Mouse (Mus musculus) liver (tissue): ENCODE measurements around the gene Ccdc81.
A peak's percentile ranks its signal among the peaks of the same experiment; 100 is the strongest.

ENCODE experiments used
- DNase-seq: peaks from one replicate; pipeline ENCODE4 v3.0.0-alpha.2; 2020; ENCODE audit warnings: mixed read lengths

Gene Ccdc81

DNA sequence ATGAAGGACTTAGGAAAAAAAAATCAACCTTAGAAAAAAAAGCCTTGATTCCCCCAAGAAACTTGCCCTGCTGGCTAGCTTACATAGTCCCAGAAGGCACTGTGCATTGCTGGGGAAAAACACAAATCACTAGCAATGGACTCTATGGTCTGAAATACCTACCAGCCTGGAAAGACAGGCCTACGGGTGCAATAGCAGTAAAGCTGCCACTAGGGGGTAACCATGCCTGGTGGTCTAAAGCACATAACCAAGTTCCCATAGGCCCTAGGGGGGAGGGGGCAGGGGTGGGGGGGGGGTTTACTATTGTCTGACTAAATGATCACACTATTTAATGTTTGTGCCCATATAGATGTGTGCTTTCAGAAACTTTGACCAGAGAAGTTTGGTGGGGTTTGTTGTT is 38.7 kb downstream of the Ccdc81 start:
- DNase-seq: no peak

DNA sequence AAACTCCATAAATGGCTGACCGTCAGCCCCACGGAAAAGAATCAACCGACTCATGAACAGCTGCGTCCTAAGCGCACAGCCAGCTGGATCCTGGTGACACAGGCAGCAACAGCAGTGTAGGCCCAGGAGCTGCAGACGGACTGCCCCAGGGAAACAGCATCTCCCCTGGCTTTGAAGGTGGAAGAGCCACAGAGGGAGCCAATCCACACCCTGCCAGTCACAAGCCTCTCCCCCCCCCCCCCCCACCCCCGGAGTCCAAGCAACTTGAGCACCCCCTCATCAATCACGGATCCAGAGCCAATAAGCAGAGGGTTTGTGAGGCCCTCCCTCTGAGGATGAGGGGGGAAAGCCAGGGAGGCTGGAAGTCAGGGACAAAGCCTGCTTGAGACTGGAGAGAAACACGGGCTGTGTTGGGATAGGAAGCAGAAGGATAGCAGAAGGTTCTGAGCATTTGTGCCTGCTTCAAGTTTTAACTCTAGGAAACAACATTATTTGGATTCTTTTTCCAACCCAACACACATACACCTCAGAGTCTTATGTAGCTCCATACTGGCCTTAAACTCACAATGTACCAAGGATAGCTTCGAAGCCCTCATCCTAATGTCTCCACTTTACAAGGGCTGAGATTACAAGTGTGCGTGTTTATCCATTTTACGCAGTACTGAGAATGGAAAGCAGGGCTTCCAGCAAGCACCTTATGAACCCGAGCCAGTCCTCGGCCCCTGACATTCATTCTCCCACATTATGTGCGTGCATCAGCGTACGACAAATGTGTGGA is 46.8 kb downstream of the Ccdc81 start:
- no peak for DNase-seq

DNA sequence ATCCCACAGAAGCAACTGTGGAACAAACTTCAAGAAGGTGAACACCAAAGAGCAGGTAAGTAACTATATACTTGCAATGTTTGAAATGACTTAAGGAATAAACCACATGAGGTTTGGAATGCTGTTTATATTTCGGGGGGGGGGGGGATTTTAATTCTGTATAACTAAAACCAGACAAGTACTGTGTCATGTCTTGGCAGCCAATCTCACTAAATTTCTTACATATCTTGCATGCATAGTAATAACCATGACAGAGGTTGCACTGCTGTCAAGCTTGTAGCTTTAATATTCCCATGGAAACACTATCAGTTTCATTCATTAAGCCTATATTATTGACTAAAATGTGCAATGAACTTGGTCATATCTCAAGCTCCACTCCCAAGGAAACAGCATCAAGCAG is 48.2 kb downstream of the Ccdc81 start:
- no peak for DNase-seq

DNA sequence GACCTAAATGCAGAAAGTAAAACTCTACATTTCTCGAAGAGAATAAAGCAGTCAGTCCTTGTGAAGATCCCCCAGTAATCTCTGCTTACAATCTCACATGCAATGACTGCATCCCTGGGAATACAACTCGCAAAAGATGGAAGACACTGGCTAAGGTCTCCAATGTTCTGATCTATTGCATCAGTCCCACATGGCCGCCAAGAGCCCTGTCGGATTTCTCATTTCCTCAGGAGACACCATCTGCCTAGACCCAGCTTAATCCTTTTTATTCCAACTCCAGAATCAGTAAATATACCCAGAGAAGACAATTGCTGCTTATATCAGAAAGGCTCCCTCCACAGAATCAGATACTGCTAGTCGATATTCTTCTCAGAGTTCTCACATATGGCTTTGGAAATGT is 50.3 kb downstream of the Ccdc81 start:
- no peak for DNase-seq

DNA sequence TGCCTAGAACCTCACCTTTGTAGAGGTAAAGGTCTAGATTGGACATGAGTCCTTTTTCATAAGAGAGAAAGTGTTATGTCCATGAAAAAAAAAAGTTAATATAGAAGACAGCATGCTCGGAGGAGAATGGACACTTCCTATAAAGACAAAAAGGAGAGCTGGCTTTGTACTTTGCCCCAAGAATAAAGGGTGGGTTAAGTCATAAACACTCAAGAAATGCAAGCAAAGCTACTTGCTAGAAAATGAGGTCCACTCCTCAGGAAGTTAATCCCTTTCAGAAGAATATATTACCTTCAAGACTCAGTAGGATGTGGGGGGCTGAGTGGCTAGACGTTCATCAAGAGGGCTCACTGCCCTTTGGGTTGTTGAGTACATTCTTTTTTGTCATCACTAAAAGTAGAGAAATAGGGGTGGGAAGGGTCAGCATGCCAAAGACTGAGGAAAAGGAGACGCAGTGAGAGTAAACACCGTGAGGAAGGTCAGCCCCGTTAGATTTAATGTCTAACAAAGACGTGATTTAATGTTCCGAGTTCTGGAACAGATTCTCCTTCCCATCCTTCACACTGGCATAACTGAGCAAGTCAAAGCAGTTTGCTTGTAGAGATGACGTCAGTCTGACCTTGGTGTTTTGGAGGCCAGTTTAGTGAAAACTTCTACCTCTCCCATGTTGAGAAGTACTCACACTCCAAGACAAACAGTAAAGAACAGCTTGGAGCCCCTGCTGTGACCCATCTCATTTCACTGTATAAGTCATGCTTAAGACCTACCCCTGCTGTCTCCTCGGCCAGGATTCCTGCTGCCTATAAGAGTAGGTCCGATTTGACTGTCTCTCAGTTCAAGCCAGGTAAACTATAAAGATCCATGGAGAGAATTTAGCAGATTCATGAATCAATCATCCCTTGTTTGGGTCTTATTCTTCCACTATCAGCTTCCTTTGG is 51.0 kb downstream of the Ccdc81 start:
- DNase-seq: no peak

DNA sequence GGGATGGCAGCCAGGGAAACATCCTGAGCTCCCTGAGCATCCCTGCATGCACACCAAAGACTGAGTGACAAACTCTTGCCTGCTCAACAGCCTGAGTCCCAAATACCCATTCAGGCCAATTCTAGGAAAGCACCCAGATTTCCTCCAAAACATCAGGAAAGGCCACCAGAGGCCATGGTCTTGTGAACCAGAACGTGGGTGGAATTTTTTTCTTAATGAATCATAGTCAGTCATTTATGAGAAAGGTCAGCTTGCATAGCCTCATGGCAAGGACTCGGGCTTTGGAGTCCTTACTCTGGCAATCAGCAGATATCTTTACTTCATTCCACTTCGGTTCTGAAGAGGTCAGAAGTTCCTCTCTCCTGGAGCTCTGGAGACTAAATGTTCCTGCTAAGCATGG is 52.9 kb downstream of the Ccdc81 start:
- DNase-seq: no peak

DNA sequence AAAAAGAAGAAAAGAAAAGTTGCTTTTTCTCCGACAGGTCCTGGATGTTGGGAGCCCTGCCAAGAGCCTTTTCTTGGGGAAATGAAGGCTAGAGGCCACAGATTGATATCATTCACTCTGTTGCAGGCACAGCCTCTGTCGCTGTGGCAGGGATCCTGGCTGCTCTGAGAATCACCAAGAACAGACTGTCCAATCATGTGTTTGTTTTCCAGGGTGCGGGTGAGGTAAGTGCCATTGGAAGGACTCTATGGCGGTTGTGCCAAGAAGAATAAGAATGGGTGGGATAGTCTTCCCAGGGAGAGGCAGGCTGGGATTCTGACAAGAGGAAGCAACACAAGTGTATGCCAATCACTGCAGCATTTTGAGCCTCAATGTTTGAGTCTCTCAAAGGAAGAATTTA is 57.8 kb downstream of the Ccdc81 start:
- no peak for DNase-seq

DNA sequence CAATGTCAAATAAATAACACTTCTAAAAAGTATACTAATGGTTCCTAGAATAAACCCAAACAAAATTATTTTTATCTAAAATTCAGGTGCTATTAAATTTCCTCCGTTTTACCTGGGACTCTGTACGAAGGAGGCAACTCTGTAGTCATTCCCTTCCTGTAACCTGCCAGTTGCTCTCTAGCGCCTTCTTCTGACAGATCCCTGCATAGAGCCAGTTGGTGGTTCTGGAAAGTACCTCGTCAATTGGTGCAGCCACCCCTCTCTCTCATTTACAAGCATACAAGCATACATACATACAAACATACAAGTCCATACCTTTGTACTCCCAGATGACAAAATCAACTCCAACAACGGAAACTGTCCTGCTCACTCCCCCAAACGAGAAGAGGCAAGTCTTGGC is 59.9 kb downstream of the Ccdc81 start:
- DNase-seq: no peak

DNA sequence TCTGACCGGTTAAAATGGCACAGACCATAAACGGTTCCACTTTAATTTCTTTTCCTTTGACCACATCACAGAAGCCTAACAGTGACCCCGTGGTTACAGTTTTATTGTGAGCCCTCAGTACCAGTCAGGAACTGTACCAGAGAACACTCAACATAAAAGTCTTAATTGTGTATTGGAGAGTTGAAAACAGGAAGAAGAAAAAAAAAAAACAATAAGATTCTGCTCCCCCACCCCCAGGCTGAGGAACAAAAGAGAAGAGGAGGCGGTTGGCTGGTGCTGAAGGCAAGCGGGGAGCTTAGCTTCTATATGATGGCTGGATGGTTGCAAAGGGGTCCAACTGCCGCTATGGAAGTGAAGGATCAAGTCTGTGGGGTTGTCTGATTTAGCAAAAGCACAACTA is 60.3 kb downstream of the Ccdc81 start:
- DNase-seq: no peak

DNA sequence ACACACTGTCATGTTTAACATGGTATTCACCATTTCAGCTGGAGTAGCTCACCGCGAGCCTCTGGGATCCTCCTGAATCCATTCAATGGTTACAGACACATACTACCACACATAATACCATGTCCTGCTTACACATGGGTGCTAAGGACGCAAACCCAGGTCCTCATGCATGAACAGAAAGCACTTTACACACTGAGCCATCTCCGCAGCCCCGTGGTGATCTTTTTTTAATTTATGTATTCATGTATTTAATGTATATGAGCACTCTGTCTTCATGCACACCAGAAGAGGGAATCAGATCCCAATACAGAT is 61.1 kb downstream of the Ccdc81 start:
- DNase-seq: no peak

DNA sequence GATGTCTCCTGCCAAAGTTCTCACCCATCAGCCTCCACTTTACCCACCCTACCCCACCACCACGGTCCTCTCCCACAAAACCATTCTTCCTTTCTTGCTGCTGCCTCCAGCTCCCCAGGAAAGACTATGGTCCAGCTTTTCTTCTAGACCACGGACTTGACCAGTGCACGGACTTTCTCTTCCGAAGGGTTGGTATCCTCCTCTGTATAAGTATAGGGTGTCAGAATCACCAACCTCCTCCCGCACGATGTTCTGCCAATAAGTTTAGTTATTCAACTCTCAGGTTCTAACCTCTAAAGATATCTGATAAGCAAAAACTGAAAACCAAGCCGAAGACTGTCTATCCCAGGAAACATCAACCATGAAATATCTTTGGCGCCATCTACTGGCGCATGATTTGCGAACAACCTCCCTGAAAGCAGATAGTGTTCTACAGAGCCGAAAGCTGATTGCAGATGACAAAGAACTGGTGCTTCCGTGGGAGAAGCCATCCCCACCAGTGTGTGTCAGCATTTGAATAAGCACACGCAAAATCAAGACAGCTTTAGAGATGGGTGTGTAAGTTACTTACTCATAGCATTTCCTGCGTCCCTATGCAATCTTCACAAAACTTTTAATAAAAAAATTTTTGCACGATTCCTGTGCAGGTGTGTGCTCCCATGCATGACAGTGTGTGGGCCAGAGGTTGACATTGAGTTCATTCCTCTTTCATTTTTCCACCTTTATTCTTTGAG is 61.6 kb downstream of the Ccdc81 start:
- DNase-seq: peak; percentile 66

DNA sequence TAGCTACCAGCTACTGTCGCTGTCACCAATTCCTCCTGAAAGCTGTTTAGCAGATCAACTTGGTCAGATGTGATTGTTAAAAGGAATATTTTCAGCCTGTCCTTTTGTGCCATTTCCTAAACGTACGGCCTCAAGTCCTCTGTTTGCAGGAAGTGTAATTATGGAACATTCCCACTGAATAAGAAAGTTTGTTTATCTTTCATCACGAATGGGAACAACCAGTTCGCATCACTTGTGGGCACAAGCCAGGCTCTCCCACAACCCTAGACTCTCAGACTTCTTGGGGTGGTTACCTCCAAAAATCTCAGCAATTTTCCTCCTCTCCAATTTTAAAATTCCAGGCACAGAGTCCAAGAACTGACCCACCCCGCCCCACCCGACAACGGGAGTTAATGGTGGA is 63.7 kb downstream of the Ccdc81 start:
- DNase-seq: no peak

DNA sequence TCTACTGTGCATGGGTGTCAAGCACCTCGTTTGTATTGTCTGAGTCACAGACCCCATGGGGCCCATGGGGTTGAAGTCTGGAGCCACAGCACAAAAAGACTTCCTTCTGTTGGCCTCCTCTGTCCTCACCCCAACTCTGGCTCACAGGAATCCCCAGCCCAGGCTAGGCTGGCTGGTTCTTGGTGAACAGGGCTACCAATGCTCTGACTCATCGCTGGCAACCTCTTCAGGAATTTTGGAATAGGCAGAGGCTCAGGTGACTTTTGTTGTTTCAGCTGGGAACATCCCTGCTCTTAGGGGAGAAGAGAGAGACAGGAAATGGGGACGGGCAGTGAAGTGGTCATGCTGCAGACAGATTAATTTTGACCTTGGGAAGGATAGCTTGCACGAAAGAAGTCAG is 65.6 kb downstream of the Ccdc81 start:
- DNase-seq: no peak

DNA sequence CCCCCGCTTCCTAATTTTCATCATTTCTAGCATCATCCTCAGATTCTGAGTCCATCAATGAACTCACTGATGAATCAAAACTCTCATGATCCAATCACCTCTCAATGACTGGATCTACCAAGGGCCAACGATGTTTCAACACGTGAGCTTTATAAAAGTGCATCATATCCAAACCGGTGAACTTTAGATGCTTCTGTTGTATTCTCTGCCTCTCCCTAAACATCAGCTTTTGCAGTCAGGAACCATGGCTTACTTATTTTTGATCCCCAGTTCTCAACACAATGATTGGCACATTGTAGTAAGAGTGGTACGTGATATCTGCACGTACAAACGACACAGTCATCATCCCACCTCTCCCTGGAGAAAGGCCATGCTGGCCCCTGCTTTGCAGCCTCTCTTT is 66.8 kb downstream of the Ccdc81 start:
- DNase-seq: no peak

DNA sequence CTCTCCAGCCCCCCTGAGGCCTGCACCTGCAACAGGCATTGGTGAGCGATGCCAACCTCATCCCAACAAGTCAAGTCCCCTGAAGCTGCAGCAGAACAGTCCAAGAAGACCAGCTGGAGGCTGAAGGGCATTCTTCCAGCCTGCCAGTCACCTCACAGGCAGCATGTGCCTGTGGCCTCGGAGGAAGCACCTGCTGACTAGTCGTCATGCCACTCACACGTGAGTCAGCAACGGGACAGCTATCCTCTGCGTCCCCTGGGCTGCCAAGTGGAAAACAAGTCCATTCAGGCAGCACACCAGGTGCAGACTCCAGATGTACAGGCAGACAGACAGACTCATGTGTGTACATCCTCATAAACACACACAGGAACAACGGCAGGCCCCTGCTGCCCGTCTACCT is 67.9 kb downstream of the Ccdc81 start:
- DNase-seq: no peak

DNA sequence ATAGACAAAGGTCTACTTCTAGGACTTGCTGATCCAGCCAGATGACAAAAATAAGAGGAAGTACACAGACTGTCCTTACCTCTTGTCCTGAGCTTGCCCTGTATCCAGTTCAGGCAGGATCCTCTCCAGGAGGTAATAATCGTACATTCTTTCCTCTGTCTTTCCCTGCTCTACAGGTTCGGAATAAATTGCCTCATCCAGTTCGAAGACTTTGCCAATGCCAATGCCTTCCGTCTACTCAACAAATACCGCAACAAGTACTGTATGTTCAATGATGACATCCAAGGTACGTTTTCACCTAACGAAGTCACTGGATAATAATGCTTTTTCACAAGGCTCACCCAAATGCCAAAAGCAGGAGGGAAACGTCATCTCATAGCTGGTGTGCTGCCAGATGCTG is 69.9 kb downstream of the Ccdc81 start:
- DNase-seq: no peak

DNA sequence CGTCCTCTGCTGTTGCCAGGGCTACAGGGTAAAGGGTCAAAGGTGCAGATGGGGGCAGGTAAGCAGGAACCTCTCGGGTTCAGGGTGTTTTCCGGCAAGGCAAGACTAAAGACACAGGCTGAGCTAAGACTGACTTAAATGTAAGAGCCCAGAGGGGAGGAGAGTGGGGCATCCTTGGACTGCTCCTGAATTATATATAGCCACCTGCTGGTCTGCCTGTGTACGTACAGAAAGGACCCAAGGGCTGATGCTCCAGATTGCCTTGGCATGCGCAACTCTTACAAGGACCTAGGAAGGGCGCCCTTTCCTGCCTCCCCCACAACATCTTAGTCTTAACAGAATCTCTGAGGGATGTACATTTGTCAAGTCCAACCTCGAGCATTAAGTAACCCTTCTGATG is 74.2 kb downstream of the Ccdc81 start:
- DNase-seq: no peak

DNA sequence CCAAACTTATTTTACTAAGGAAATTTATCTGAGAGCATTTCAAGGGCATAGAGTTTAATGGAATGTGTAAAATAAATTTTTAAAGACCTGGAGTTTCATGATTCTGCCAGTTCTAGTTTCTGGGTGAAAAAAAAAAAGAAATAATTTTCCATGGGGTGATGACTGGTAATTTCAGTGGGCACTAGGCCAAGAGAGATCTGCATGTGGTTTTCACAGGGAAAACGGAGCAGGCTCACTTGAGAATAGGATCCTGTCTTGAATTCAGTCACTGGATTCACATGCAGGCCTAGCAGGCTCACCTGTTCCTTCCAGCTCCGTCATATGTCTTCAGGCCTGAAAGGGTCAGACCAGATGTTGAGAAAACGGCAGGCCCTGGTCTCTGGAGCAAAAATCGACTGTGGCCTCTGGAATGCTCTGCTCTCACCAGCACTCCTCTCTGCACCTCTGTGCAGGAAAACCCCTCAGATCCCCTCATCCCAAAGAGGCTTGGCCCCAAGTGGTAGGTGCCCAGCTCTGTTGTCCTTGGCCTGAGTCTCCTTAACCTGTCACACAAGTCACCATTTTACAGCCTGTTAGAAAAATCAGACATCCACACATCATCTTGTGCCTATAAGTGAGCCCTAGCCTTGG is 74.9 kb downstream of the Ccdc81 start:
- no peak for DNase-seq
